Mouse (Mus musculus) heart, adult 2 months (tissue): ENCODE measurements around the gene Hnrnpc. TPM values are rescaled to one million over a fixed set of nuclear protein-coding genes. Genes with fewer than 3 reads are reported as not detected.
"Not testable (repeated sequence)": the region's sequence is repeated elsewhere in the genome, so short reads cannot be mapped to it uniquely, and the experiment has no call there.

ENCODE experiments used
- DNase-seq, 2 experiments: peaks; one replicate each; pipeline ENCODE4 v3.0.0; 2021
- H3K27ac ChIP-seq: fragments of 200-600 bp; 2 replicates; pipeline ENCODE4 v1.8.1; 2022
- H3K27me3 ChIP-seq: fragments of 200-500 bp; 2 replicates; pipeline ENCODE4 v1.6.1; 2012; ENCODE audit warnings: mild to moderate bottlenecking, low read length, inconsistent platforms, mixed read lengths; ENCODE audit not compliant: control insufficient read depth, insufficient read depth
- H3K36me3 ChIP-seq: fragments of 200-500 bp; 2 replicates; pipeline ENCODE4 v1.6.1; 2012; ENCODE audit warnings: low read length, inconsistent platforms; ENCODE audit not compliant: control insufficient read depth, insufficient read depth
- H3K4me1 ChIP-seq: fragments of 200-500 bp; 2 replicates; pipeline ENCODE4 v1.6.1; 2011; ENCODE audit warnings: low read length; ENCODE audit not compliant: control insufficient read depth, insufficient read depth
- H3K4me3 ChIP-seq: fragments of 200-600 bp; 2 replicates; pipeline ENCODE4 v1.8.1; 2022
- H3K79me2 ChIP-seq: fragments of 200-500 bp; replicated peaks from 2 replicates; pipeline ENCODE4 v1.6.1; 2012; ENCODE audit warnings: mild to moderate bottlenecking, inconsistent platforms, low read length, moderate library complexity, mixed read lengths; ENCODE audit not compliant: control insufficient read depth, insufficient read depth
- H3K9ac ChIP-seq: fragments of 200-500 bp; 2 replicates; pipeline ENCODE4 v1.6.1; 2012; ENCODE audit warnings: low read depth, mild to moderate bottlenecking, control low read depth, inconsistent platforms, low read length, mixed read lengths
- CTCF ChIP-seq: fragments of 200-600 bp; IDR thresholded peaks from 2 replicates; pipeline ENCODE4 v1.8.1; 2022; ENCODE audit warnings: antibody characterized with exemption, mild to moderate bottlenecking, moderate library complexity
- EP300 ChIP-seq: fragments of 200-500 bp; IDR thresholded peaks from 2 replicates; pipeline ENCODE4 v1.6.1; 2011; ENCODE audit warnings: low read depth, low read length, control low read depth; ENCODE audit not compliant: insufficient read depth
- POLR2A ChIP-seq: fragments of 200-500 bp; IDR thresholded peaks from 2 replicates; pipeline ENCODE4 v1.6.1; 2011; ENCODE audit warnings: mild to moderate bottlenecking, low read depth, low read length, control low read depth; ENCODE audit not compliant: insufficient read depth
- WGBS: fragments of 180-500 bp; shearing (Covaris S2); methylation state at CpG from one replicate; pipeline ENCODE4 v1.1.7; 2018; 5-methylcytosine and 5-hydroxymethylcytosine counted together
- intact Hi-C: fragments of 180-260 bp; cut with DNase I; formaldehyde crosslinking; loops from one replicate; pipeline ENCODE4 v1.15.1; 2025
- polyA plus RNA-seq: library from polyadenylated mRNA; depleted of rRNA; stranded (reverse); fragments of >200 nt; gene quantifications from 2 replicates; pipeline ENCODE4 v1.2.3, GENCODE M21; 2012
- total RNA-seq, 2 experiments: library from RNA; stranded (reverse); gene quantifications; 2 replicates each; pipeline ENCODE4 v1.2.3; 2021

Hnrnpc gene
- total and polyA plus RNA-seq, 3 experiments, result 70.7 to 147 (median 137) TPM

GRCm38 (mm10) chr14:52071599-52072137 lies 32.2 kb downstream of the Hnrnpc start:
- H3K27me3 ChIP-seq, result no peaks in the 10 kb centered on the region
- H3K4me3 ChIP-seq, result no peak overlapping the region
- H3K36me3 ChIP-seq, result peaks cover 11% of the 10 kb centered on the region
- H3K79me2 ChIP-seq, result no peaks in the 10 kb centered on the region
- DNase-seq, result no peak
- no peak overlapping the region for H3K27ac ChIP-seq
- 96% methylated on average over 15 of the region's 15 CpGs for WGBS
- no peaks in the 10 kb centered on the region for H3K4me1 ChIP-seq
- intact Hi-C loops, result no loop called here
- no peak for TF ChIP-seq EP300
- TF ChIP-seq POLR2A, result no peak
- no peak for TF ChIP-seq CTCF
- no peak overlapping the region for H3K9ac ChIP-seq

- Histone ChIP-seq H3K4me1 (no peaks in the 10 kb centered on the region), H3K27me3 (no peaks in the 10 kb centered on the region), H3K4me3 (no peak overlapping the region), H3K9ac (no peak overlapping the region), H3K36me3 (no peaks in the 10 kb centered on the region), H3K79me2 (no peaks in the 10 kb centered on the region), H3K27ac (no peak overlapping the region)
- DNase-seq, result no peak
- WGBS, result 58% methylated on average over 4 of the region's 4 CpGs
- intact Hi-C loops, result no loop called here
- no peak for TF ChIP-seq CTCF
- no peak for TF ChIP-seq EP300
- TF ChIP-seq POLR2A, result no peak
Observed at GRCm38 (mm10) chr14:52066135-52066534, 37.7 kb downstream of the Hnrnpc start.

DNA sequence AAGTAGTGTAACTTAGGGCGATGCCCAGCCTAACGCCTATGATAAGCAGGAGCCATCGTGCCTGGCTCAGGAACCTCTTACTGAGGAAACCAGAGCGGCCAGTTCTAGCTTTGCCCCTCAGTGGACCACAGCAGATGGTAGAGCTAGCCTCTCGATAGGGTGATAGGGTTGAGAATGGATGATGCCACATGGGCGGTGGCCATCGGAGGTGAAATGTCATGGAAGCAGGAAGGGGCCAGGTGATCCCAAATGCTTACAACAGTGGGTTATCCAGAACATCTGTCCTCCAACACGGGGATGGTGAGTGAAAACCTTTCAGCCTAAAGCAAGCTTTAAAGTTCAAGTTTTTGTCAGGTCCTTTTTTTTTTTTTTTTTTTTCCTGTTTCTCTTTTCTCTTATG lies 42.0 kb downstream of the Hnrnpc start:
- DNase-seq, result no peak
- no peaks in the 10 kb centered on the region for H3K27me3 ChIP-seq
- intact Hi-C loops, result no loop called here
- no peak overlapping the region for H3K4me3 ChIP-seq
- WGBS, result 87% methylated on average over 8 of the region's 8 CpGs
- H3K79me2 ChIP-seq, result no peaks in the 10 kb centered on the region
- H3K9ac ChIP-seq, result no peak overlapping the region
- no peak for TF ChIP-seq EP300
- no peak overlapping the region for H3K27ac ChIP-seq
- H3K4me1 ChIP-seq, result no peaks in the 10 kb centered on the region
- no peaks in the 10 kb centered on the region for H3K36me3 ChIP-seq

DNA sequence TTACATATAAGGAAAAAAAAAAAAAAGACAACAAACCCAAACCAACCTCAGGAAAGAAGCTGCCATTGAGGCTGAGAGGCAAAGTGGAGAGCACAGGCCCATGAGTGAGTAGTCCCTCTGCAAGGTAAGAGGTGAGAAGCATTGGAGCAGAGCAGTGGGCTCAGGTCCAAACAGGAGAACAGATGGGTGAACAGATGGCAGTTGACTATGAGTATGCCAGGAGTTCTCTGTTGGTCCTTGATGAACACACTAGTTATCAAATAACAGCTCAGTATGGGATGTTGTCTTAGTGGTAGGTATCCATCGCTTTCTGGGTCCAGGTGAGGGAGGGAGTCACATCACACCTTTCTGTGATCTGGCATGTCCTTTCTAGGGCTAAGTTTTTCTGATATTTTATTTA lies 43.0 kb downstream of the Hnrnpc start:
- intact Hi-C loops, result no loop called here
- H3K27me3 ChIP-seq, result no peaks in the 10 kb centered on the region
- no peak for TF ChIP-seq POLR2A
- no peak for TF ChIP-seq CTCF
- no peak for TF ChIP-seq EP300
- no peaks in the 10 kb centered on the region for H3K36me3 ChIP-seq
- H3K27ac ChIP-seq, result no peak overlapping the region
- WGBS, result 79% methylated on average over 1 of the region's 1 CpGs
- H3K4me1 ChIP-seq, result no peaks in the 10 kb centered on the region
- H3K9ac ChIP-seq, result no peak overlapping the region
- H3K79me2 ChIP-seq, result no peaks in the 10 kb centered on the region
- no peak for DNase-seq
- H3K4me3 ChIP-seq, result no peak overlapping the region

DNA sequence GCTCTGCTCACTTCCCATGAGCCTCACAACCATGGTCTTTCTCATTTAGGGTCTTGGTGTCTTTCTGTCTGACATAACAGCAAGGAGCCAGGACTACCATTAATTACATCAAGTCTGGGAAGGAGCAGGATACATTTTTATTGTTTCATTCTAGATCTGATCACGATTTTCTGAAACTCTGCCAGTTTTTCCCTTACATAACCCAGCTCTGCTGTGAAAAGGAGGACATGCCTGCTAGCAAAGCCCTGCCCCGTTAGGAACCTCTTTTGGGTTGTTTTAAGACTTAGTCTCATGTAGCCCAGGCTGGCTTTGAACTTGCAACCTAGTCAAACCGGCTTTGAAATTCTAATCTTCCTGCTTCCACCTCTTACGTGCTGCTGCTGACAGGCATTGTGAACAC lies 43.8 kb downstream of the Hnrnpc start:
- Histone ChIP-seq H3K4me1 (no peaks in the 10 kb centered on the region), H3K36me3 (no peaks in the 10 kb centered on the region), H3K9ac (no peak overlapping the region), H3K27ac (no peak overlapping the region), H3K27me3 (no peaks in the 10 kb centered on the region), H3K79me2 (no peaks in the 10 kb centered on the region), H3K4me3 (no peak overlapping the region)
- 52% methylated on average over 4 of the region's 4 CpGs for WGBS
- intact Hi-C loops, result no loop called here
- TF ChIP-seq EP300 (no peak), CTCF (no peak), POLR2A (no peak)
- no peak for DNase-seq

GRCm38 (mm10) chr14:52052720-52053119 lies 51.1 kb downstream of the Hnrnpc start:
- H3K27ac ChIP-seq, H3K79me2 ChIP-seq, H3K9ac ChIP-seq, H3K4me3 ChIP-seq, H3K4me1 ChIP-seq, intact Hi-C loops, H3K36me3 ChIP-seq, H3K27me3 ChIP-seq, DNase-seq: not testable (repeated sequence)
- WGBS, result 96% methylated on average over 3 of the region's 3 CpGs
